Mouse (Mus musculus) embryonic fibroblast, embryonic 13.5 days (primary cell): Measurements from ENCODE around the gene Melk.

Experiments
- CTCF ChIP-seq: IDR thresholded peaks from 2 replicates; pipeline ENCODE4 v1.5.1; 2011; ENCODE audit warnings: mild to moderate bottlenecking, control low read depth, low read length, moderate library complexity, borderline replicate concordance; ENCODE audit not compliant: insufficient read depth
- POLR2A ChIP-seq: IDR thresholded peaks from 2 replicates; pipeline ENCODE4 v1.6.1; 2011; ENCODE audit warnings: low read depth, mild to moderate bottlenecking, control low read depth, low read length, moderate library complexity

DNA sequence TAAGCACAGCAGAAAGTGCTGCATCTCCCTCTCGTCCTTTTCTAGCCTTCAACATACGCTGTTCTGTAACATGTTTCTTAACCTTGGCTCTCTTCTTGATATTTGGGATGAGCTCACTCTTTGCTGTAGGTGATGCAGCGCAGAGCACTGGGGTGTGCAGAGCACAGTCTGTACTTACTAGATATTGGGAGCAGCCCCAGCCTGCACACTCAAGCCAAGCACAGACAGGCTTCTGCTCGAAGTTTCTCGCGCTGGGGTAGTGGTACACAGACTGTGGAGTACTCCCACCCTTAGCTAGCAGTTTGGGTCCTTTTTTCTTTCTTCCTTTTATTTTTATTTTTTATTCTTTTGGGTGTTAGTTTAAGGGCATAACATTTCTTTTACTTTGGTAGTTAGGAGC is 19.8 kb downstream of the Melk start:
- no peak for TF ChIP-seq CTCF
- no peak for TF ChIP-seq POLR2A
